Mouse (Mus musculus) kidney, adult 2 months (tissue): ENCODE data around the gene Skor1.

Experiments
- CTCF ChIP-seq: fragments of 200-500 bp; conservative IDR thresholded peaks from 2 replicates; pipeline ENCODE4 v1.5.1; 2011; ENCODE audit warnings: low read depth, mild to moderate bottlenecking, control low read depth, low read length, moderate library complexity, mixed read lengths; ENCODE audit not compliant: insufficient read depth, insufficient read length
- POLR2A ChIP-seq: fragments of 200-500 bp; IDR thresholded peaks from one replicate; pipeline ENCODE4 v1.6.1; 2011; ENCODE audit warnings: low read depth, low read length, control low read depth

- TF ChIP-seq CTCF (no peak), POLR2A (no peak)
Measured at GRCm38 (mm10) chr9:63118385-63118784, 30.4 kb downstream of the Skor1 start.
